Mouse (Mus musculus): Measurements from ENCODE around the gene Hmga2. TPM values are rescaled to one million over a fixed set of nuclear protein-coding genes. Genes with fewer than 3 reads are reported as not detected.

The Hmga2 gene
- total RNA-seq, 2 experiments from 2014 or later = 0.25 to 0.26 TPM

GRCm38 (mm10) chr10:120422050-120422449 is 54.2 kb downstream of the Hmga2 start:
- DNase-seq (ENCODE audit: extremely low spot score in 1 of 2, low spot score in 2 of 2) = peak; percentile 24 to 27

GRCm38 (mm10) chr10:120420971-120421629 is 55.2 kb downstream of the Hmga2 start:
- intact Hi-C loops (cut with DNase I) = no loop called here
- no peak for TF ChIP-seq CTCF (IDR thresholded peaks at IDR 0.05)
- no peak for DNase-seq (ENCODE audit: extremely low spot score in 1 of 2, low spot score in 2 of 2)
- Histone ChIP-seq H3K4me3 (no peak overlapping the region), H3K27ac (no peak overlapping the region)

More at GRCm38 (mm10) chr10:120422050-120422449, 54.2 kb downstream of the Hmga2 start:
- H3K4me3 ChIP-seq = no peak overlapping the region
- no peak for TF ChIP-seq CTCF (IDR thresholded peaks at IDR 0.05)
- intact Hi-C loops (cut with DNase I) = no loop called here
- no peak overlapping the region for H3K27ac ChIP-seq

GRCm38 (mm10) chr10:120418738-120419523 is 57.3 kb downstream of the Hmga2 start:
- no peak for TF ChIP-seq CTCF (IDR thresholded peaks at IDR 0.05)
- Histone ChIP-seq H3K27ac (no peak overlapping the region), H3K4me3 (no peak overlapping the region)
- DNase-seq (ENCODE audit: extremely low spot score in 1 of 2, low spot score in 2 of 2) = no peak
- intact Hi-C loops (cut with DNase I) = no loop called here

- Histone ChIP-seq H3K4me3 (no peak overlapping the region), H3K27ac (no peak overlapping the region)
- no peak for DNase-seq (ENCODE audit: extremely low spot score in 1 of 2, low spot score in 2 of 2)
- no peak for TF ChIP-seq CTCF (IDR thresholded peaks at IDR 0.05)
- intact Hi-C loops (cut with DNase I) = no loop called here
Measured at GRCm38 (mm10) chr10:120418211-120418610, 58.1 kb downstream of the Hmga2 start.

GRCm38 (mm10) chr10:120417488-120418118 is 58.7 kb downstream of the Hmga2 start:
- no peak for TF ChIP-seq CTCF (IDR thresholded peaks at IDR 0.05)
- intact Hi-C loops (cut with DNase I) = no loop called here
- Histone ChIP-seq H3K27ac (no peak overlapping the region), H3K4me3 (no peak overlapping the region)
- no peak for DNase-seq (ENCODE audit: extremely low spot score in 1 of 2, low spot score in 2 of 2)

GRCm38 (mm10) chr10:120417116-120417487 is 59.2 kb downstream of the Hmga2 start:
- intact Hi-C loops (cut with DNase I) = no loop called here
- TF ChIP-seq CTCF (IDR thresholded peaks at IDR 0.05) = no peak
- no peak overlapping the region for H3K4me3 ChIP-seq

GRCm38 (mm10) chr10:120416628-120417027 is 59.6 kb downstream of the Hmga2 start:
- H3K27ac ChIP-seq = no peak overlapping the region
- DNase-seq (ENCODE audit: extremely low spot score in 1 of 2, low spot score in 2 of 2) = no peak
- intact Hi-C loops (cut with DNase I) = no loop called here
- no peak for TF ChIP-seq CTCF (IDR thresholded peaks at IDR 0.05)
- no peak overlapping the region for H3K4me3 ChIP-seq

More at GRCm38 (mm10) chr10:120417116-120417487, 59.2 kb downstream of the Hmga2 start:
- H3K27ac ChIP-seq = no peak overlapping the region
- no peak for DNase-seq (ENCODE audit: extremely low spot score in 1 of 2, low spot score in 2 of 2)

- Histone ChIP-seq H3K27ac (no peak overlapping the region), H3K4me3 (no peak overlapping the region)
- TF ChIP-seq CTCF (IDR thresholded peaks at IDR 0.05) = no peak
- no peak for DNase-seq (ENCODE audit: extremely low spot score in 1 of 2, low spot score in 2 of 2)
- intact Hi-C loops (cut with DNase I) = no loop called here
Measured at GRCm38 (mm10) chr10:120412215-120412614, 64.1 kb downstream of the Hmga2 start.

GRCm38 (mm10) chr10:120410958-120411357 is 65.3 kb downstream of the Hmga2 start:
- Histone ChIP-seq H3K27ac (no peak overlapping the region), H3K4me3 (no peak overlapping the region)
- DNase-seq (ENCODE audit: extremely low spot score in 1 of 2, low spot score in 2 of 2) = no peak
- intact Hi-C loops (cut with DNase I) = no loop called here
- no peak for TF ChIP-seq CTCF (IDR thresholded peaks at IDR 0.05)

GRCm38 (mm10) chr10:120409131-120409530 is 67.1 kb downstream of the Hmga2 start:
- no peak overlapping the region for H3K27ac ChIP-seq
- TF ChIP-seq CTCF (IDR thresholded peaks at IDR 0.05) = no peak
- H3K4me3 ChIP-seq = no peak overlapping the region
- no peak for DNase-seq (ENCODE audit: extremely low spot score in 1 of 2, low spot score in 2 of 2)
- intact Hi-C loops (cut with DNase I) = no loop called here

GRCm38 (mm10) chr10:120407230-120407629 is 69.0 kb downstream of the Hmga2 start:
- Histone ChIP-seq H3K4me3 (no peak overlapping the region), H3K27ac (no peak overlapping the region)
- intact Hi-C loops (cut with DNase I) = no loop called here
- no peak for TF ChIP-seq CTCF (IDR thresholded peaks at IDR 0.05)
- no peak for DNase-seq (ENCODE audit: extremely low spot score in 1 of 2, low spot score in 2 of 2)

GRCm38 (mm10) chr10:120406038-120406437 is 70.2 kb downstream of the Hmga2 start:
- intact Hi-C loops (cut with DNase I) = no loop called here
- H3K27ac ChIP-seq = no peak overlapping the region
- no peak for DNase-seq (ENCODE audit: extremely low spot score in 1 of 2, low spot score in 2 of 2)
- H3K4me3 ChIP-seq = no peak overlapping the region
- no peak for TF ChIP-seq CTCF (IDR thresholded peaks at IDR 0.05)
